Mouse (Mus musculus) limb, embryonic 10.5 days (tissue): ENCODE measurements around the gene Cyp1b1. TPM values are rescaled to one million over a fixed set of nuclear protein-coding genes. Genes with fewer than 3 reads are reported as not detected.

Experiments used
- DNase-seq: peaks from one replicate; pipeline ENCODE4 v3.0.0-alpha.2; 2017; ENCODE audit warnings: low spot score
- H3K27ac ChIP-seq: fragments of 300-500 bp; sonication (generic); 2 replicates; pipeline ENCODE4 v1.5.1; 2016; ENCODE audit warnings: mild to moderate bottlenecking
- H3K27me3 ChIP-seq: fragments of 300-500 bp; sonication (generic); 2 replicates; pipeline ENCODE4 v1.6.1; 2016; ENCODE audit warnings: low read depth, mild to moderate bottlenecking; ENCODE audit not compliant: poor library complexity, severe bottlenecking
- H3K36me3 ChIP-seq: fragments of 300-500 bp; sonication (generic); 2 replicates; pipeline ENCODE4 v1.6.1; 2016; ENCODE audit warnings: mild to moderate bottlenecking, moderate library complexity
- H3K4me1 ChIP-seq: fragments of 300-500 bp; sonication (generic); 2 replicates; pipeline ENCODE4 v1.6.1; 2016
- H3K4me3 ChIP-seq: fragments of 300-500 bp; sonication (generic); 2 replicates; pipeline ENCODE4 v1.5.1; 2016; ENCODE audit warnings: mild to moderate bottlenecking, moderate library complexity
- H3K9me3 ChIP-seq: fragments of 300-500 bp; sonication (generic); replicated peaks from 2 replicates; pipeline ENCODE4 v1.6.1; 2016; ENCODE audit warnings: mild to moderate bottlenecking
- WGBS: fragments of 180-500 bp; shearing (Covaris S2); methylation state at CpG from one replicate; pipeline ENCODE4 v1.1.7; 2016; 5-methylcytosine and 5-hydroxymethylcytosine counted together
- polyA plus RNA-seq: library from polyadenylated mRNA; unstranded; fragments of >200 nt; fragmentation: Nextera tagmentation; extraction: Ambion mirVana; gene quantifications from 2 replicates; pipeline ENCODE4 v1.2.1, GENCODE M21; 2016

The Cyp1b1 gene
- polyA plus RNA-seq, 1 experiment from 2014 or later = 5.0 TPM

DNA sequence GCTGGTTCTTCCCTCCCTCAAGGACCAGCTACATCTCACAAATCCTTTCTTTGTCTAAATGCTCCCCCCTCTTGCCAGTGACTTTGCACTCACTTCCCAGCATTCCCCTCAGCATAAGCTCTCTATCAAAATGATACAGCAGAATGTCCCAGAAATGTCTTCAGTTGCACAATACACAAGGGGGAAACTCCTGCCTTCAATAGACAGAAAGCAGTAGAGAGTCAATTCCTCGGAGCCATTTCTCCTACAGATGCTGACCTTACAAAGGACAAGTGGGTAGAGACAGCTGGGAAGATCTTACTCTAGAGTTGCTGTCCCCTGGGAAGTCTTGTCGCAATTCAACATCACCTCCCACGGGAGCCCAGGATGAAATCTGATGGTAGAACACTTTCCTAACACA lies 22.7 kb upstream of the Cyp1b1 start:
- Histone ChIP-seq H3K36me3 (no peaks in the 10 kb centered on the region), H3K9me3 (no peaks in the 10 kb centered on the region), H3K4me1 (peaks cover 52% of the 10 kb centered on the region), H3K27me3 (peaks cover 6% of the 10 kb centered on the region; the same call in 1 of the 2 replicates), H3K4me3 (no peak overlapping the region), H3K27ac (no peak overlapping the region)
- DNase-seq = no peak
- 79% methylated on average over 3 of the region's 3 CpGs for WGBS

DNA sequence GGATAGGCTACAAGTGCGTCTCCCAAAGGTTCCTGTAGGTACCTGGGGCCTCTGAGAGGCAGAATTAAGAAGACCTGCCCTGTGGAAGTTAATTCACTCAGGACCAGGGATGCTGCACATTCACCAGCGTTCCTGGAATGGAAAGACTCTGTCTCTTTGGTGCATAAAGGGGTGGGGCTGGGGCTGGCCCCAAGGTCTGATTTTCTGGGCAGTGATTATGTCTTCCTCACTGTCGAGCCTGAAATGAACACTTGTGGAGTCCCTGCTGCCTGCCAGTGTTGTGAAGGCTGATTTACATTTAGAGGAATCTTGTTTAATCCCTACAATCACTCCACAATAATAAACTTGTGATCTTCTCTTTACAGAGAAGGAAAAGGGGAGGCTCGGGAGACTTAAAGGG lies 18.2 kb upstream of the Cyp1b1 start:
- Histone ChIP-seq H3K27me3 (peaks cover 11% of the 10 kb centered on the region; the same call in 1 of the 2 replicates), H3K36me3 (no peaks in the 10 kb centered on the region), H3K4me3 (no peak overlapping the region), H3K9me3 (no peaks in the 10 kb centered on the region), H3K4me1 (peaks cover 76% of the 10 kb centered on the region), H3K27ac (peak overlapping the region; percentile 43)
- 57% methylated on average over 4 of the region's 4 CpGs for WGBS
- no peak for DNase-seq

- no peaks in the 10 kb centered on the region for H3K36me3 ChIP-seq
- DNase-seq = no peak
- H3K27me3 ChIP-seq = peaks cover 11% of the 10 kb centered on the region; the same call in 1 of the 2 replicates
- peaks cover 71% of the 10 kb centered on the region for H3K4me1 ChIP-seq
- no peaks in the 10 kb centered on the region for H3K9me3 ChIP-seq
- peak overlapping the region; percentile 25 for H3K4me3 ChIP-seq
- H3K27ac ChIP-seq = 0 out of 2 replicates have a peak overlapping the region, but pooled peaks have one; percentile 42
- 14% methylated on average over 8 of the region's 8 CpGs for WGBS
Measured at GRCm38 (mm10) chr17:79730988-79731387, 16.1 kb upstream of the Cyp1b1 start.

DNA sequence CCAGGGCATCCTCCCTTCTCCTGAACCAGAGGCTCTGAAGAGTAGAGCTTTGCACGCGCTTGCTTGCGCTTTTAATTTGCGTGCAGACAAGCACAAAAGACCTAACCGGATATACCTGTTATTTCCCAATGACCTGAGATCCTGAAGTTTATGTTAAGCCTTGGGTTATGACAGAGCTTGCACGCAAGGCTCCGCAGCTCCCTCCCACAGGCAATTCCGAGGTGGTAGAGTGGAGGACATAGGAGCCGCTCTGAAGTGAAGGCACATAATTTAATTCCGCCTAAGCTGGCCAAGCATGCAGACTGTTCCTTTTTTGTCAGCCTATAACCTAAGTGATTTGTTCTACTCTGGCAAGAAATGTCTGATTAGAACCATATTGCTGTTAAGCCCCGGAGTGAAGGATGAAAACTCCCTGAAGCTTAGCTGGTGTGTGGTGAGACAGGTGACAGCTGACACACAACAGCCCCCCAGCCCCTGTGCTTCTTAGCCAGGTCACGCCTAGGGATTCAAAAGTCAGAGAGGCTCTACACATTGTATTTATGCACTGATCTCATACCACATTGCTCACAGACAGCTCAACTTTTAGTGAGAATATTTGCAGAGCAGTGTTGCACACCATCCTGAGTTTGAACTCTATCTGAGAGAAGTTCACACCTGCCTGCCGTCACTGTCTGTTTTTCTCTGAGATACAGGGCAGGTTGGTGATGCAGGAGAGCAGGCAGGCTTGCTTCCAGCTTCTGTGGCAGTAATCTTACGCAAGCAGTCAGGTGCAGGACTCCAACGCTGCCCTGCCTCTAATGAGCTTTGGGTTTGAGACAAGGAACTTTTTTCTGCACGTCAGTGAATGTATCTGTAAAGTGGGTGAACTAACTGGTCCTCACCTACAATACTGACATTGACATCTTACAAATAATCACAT lies 14.0 kb upstream of the Cyp1b1 start:
- Histone ChIP-seq H3K27ac (peak overlapping the region; percentile 75), H3K27me3 (peaks cover 11% of the 10 kb centered on the region; the same call in 1 of the 2 replicates), H3K4me3 (peak overlapping the region; percentile 39), H3K36me3 (no peaks in the 10 kb centered on the region), H3K4me1 (peaks cover 66% of the 10 kb centered on the region), H3K9me3 (no peaks in the 10 kb centered on the region)
- WGBS = 11% methylated on average over 16 of the region's 16 CpGs
- DNase-seq = peak; percentile 78

DNA sequence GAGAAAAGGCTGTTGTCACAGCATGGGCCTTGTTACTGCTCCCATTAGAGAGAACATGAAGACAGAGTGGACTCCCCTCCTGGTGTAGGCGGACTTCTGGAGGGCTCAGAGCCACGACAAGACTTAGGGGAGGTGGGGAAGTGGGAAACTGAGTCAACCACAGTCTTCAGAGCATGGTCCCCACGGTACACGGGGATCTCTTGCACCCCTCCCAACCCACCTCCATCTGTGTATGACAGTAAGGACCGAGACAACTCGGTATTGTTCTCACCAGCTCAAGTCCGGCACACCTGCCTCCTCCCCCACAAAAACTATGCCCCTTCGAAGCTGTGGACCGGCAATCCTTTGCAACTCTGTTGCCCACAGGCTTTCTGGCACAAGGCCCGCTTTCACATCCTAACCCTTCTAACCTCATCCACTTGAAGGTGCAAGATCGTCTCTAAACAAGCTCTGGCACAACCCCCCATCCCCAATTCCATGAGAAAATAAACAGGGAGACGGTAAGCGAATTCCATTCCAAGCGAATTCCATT lies 13.3 kb upstream of the Cyp1b1 start:
- peak; percentile 52 for DNase-seq
- H3K4me1 ChIP-seq = peaks cover 59% of the 10 kb centered on the region
- peaks cover 10% of the 10 kb centered on the region; the same call in 1 of the 2 replicates for H3K27me3 ChIP-seq
- no peaks in the 10 kb centered on the region for H3K9me3 ChIP-seq
- H3K36me3 ChIP-seq = no peaks in the 10 kb centered on the region
- H3K4me3 ChIP-seq = peak overlapping the region; percentile 39
- 19% methylated on average over 14 of the region's 14 CpGs for WGBS
- H3K27ac ChIP-seq = peak overlapping the region; percentile 75

- no peaks in the 10 kb centered on the region for H3K36me3 ChIP-seq
- H3K27me3 ChIP-seq = 0 out of 2 replicates have a peak, but pooled peaks cover 4% of the 10 kb centered on the region
- WGBS = 92% methylated on average over 5 of the region's 5 CpGs
- peaks cover 45% of the 10 kb centered on the region for H3K4me1 ChIP-seq
- no peak for DNase-seq
- no peak overlapping the region for H3K4me3 ChIP-seq
- H3K9me3 ChIP-seq = no peaks in the 10 kb centered on the region
- H3K27ac ChIP-seq = no peak overlapping the region
Measured at GRCm38 (mm10) chr17:79726613-79727012, 11.8 kb upstream of the Cyp1b1 start.

DNA sequence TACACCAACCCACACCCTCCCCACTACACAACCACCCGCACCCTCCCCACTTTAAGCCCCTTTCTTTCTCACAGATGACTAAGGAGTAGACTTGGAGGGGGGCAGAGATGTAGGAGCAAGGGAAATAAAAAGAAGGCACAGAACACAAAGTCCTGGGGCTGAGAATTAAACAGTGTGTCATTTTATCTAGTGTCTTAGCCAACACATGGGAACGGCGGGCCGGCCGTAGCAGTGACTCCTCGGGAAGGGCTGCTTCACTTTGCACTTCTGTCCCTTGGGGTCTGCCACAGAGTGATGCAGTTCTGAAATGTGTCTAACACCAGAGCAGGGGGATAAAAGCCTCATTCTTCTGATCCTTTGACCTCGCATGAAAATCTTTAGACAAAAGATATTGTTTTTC lies 5.8 kb upstream of the Cyp1b1 start:
- WGBS = 82% methylated on average over 7 of the region's 7 CpGs

GRCm38 (mm10) chr17:79715649-79716143 lies 835 bp upstream of the Cyp1b1 start:
- H3K27me3 ChIP-seq = peaks cover 68% of the 10 kb centered on the region
- peak overlapping the region; percentile 55 for H3K4me3 ChIP-seq
- H3K9me3 ChIP-seq = no peaks in the 10 kb centered on the region
- H3K4me1 ChIP-seq = peaks cover 32% of the 10 kb centered on the region
- WGBS = under 1% methylated on average over 42 of the region's 42 CpGs
- H3K36me3 ChIP-seq = no peaks in the 10 kb centered on the region
- peak overlapping the region; percentile 85 for H3K27ac ChIP-seq
- DNase-seq = peak; percentile 95

More for the DNA sequence above, 5.8 kb upstream of the Cyp1b1 start:
- no peak for DNase-seq
- Histone ChIP-seq H3K9me3 (no peaks in the 10 kb centered on the region), H3K27ac (no peak overlapping the region), H3K4me1 (peaks cover 4% of the 10 kb centered on the region), H3K4me3 (no peak overlapping the region), H3K36me3 (no peaks in the 10 kb centered on the region), H3K27me3 (peaks cover 24% of the 10 kb centered on the region; the same call in 1 of the 2 replicates)

GRCm38 (mm10) chr17:79714368-79714895 lies 429 bp downstream of the Cyp1b1 start:
- no peaks in the 10 kb centered on the region for H3K9me3 ChIP-seq
- H3K27ac ChIP-seq = peak overlapping the region; percentile 85
- peaks cover 78% of the 10 kb centered on the region for H3K27me3 ChIP-seq
- no peaks in the 10 kb centered on the region for H3K36me3 ChIP-seq
- WGBS = under 1% methylated on average over 16 of the region's 16 CpGs
- H3K4me3 ChIP-seq = peak overlapping the region; percentile 55
- peaks cover 43% of the 10 kb centered on the region for H3K4me1 ChIP-seq
- DNase-seq = peak; percentile 65

DNA sequence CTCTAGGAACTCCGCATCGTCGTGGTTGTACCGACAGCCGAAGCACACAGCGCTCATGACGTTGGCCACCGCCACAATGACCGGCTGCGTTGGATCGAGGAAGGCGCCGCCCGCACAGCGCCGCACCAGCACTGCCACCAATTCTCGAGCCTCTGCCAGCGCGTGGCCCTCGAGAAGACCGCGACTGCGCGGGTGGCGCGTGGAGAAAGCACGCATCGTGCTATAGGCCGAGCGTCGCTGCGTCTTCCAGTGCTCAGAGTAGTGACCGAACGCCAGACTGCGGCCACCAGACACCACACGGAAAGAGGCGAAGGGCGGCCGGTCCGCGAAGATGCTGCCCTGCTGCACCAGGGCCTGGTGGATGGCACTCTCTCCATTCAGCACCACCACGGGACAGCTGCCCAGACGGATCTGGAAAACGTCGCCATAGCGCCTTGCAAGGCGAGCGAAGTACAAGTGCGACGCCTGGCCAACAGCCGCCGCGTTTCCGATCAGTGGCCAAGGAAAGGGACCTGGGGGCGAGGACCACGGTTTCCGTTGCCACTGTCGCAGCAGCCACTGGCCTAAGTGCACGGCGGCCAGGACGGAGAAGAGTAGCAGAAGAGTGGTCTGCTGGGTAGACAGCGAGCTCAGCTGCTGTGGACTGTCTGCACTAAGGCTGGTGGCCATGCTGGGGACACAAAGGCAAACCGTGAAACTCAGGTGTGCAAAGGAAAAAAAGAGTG lies 1.1 kb downstream of the Cyp1b1 start:
- H3K27me3 ChIP-seq = peaks cover 74% of the 10 kb centered on the region
- H3K4me3 ChIP-seq = peak overlapping the region; percentile 55
- H3K4me1 ChIP-seq = peaks cover 43% of the 10 kb centered on the region
- peak; percentile 74 for DNase-seq
- whole genome bisulfite sequencing = under 1% methylated on average over 63 of the region's 63 CpGs
- no peaks in the 10 kb centered on the region for H3K9me3 ChIP-seq
- no peaks in the 10 kb centered on the region for H3K36me3 ChIP-seq
- peak overlapping the region; percentile 85 for H3K27ac ChIP-seq

DNA sequence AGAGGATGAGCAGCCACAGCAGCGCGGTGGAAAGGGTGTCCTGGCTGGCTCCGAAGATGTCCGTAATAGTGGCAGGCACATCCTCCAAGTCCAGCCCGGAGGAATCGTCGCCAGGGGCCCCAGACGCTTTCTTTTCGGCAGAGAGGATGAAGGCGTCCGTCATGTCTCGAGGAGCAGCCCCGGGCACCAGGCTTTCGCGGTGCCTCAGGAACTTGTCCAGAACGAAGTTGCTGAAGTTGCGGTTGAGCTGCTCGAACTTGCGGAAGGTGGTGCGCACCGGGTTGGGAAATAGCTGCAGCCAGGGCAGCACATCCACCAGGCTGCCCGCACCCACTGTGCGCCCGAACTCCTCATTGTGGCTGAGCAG lies 1.6 kb downstream of the Cyp1b1 start:
- no peaks in the 10 kb centered on the region for H3K36me3 ChIP-seq
- under 1% methylated on average over 24 of the region's 24 CpGs for WGBS
- DNase-seq = peak; percentile 73
- no peaks in the 10 kb centered on the region for H3K9me3 ChIP-seq
- peak overlapping the region; percentile 85 for H3K27ac ChIP-seq
- peaks cover 74% of the 10 kb centered on the region for H3K27me3 ChIP-seq
- peaks cover 43% of the 10 kb centered on the region for H3K4me1 ChIP-seq
- H3K4me3 ChIP-seq = peak overlapping the region; percentile 55

GRCm38 (mm10) chr17:79712536-79712935 lies 2.3 kb downstream of the Cyp1b1 start:
- peaks cover 73% of the 10 kb centered on the region for H3K27me3 ChIP-seq

More at GRCm38 (mm10) chr17:79712536-79712935, 2.3 kb downstream of the Cyp1b1 start:
- peaks cover 43% of the 10 kb centered on the region for H3K4me1 ChIP-seq
- no peak overlapping the region for H3K27ac ChIP-seq
- H3K36me3 ChIP-seq = no peaks in the 10 kb centered on the region
- DNase-seq = peak; percentile 53
- no peaks in the 10 kb centered on the region for H3K9me3 ChIP-seq
- 4% methylated on average over 9 of the region's 9 CpGs for WGBS
- H3K4me3 ChIP-seq = peak overlapping the region; percentile 55; the same call in 1 of the 2 replicates
